Mouse (Mus musculus) ES-Bruce4 (cell line): ENCODE results near the gene Pcdh9.

Source experiments
- CTCF ChIP-seq: IDR thresholded peaks from one replicate; pipeline ENCODE4 v1.8.1; 2011; ENCODE audit warnings: low read depth, low read length
- EP300 ChIP-seq: IDR thresholded peaks from 2 replicates; pipeline ENCODE4 v1.6.1; 2011; ENCODE audit warnings: low read depth, low read length; ENCODE audit not compliant: insufficient read depth

GRCm38 (mm10) chr14:93794530-93794929, 95.9 kb downstream of the Pcdh9 start:
- TF ChIP-seq EP300 (no peak), CTCF (no peak)
